Mouse (Mus musculus) heart, adult 9 months (tissue): ENCODE data around the gene Tmem9.

ENCODE experiments used
- DNase-seq, 2 experiments: peaks; one replicate each; pipeline ENCODE4 v3.0.0; 2022; ENCODE audit warnings: low spot score in 2 of 2

Tmem9 gene

DNA sequence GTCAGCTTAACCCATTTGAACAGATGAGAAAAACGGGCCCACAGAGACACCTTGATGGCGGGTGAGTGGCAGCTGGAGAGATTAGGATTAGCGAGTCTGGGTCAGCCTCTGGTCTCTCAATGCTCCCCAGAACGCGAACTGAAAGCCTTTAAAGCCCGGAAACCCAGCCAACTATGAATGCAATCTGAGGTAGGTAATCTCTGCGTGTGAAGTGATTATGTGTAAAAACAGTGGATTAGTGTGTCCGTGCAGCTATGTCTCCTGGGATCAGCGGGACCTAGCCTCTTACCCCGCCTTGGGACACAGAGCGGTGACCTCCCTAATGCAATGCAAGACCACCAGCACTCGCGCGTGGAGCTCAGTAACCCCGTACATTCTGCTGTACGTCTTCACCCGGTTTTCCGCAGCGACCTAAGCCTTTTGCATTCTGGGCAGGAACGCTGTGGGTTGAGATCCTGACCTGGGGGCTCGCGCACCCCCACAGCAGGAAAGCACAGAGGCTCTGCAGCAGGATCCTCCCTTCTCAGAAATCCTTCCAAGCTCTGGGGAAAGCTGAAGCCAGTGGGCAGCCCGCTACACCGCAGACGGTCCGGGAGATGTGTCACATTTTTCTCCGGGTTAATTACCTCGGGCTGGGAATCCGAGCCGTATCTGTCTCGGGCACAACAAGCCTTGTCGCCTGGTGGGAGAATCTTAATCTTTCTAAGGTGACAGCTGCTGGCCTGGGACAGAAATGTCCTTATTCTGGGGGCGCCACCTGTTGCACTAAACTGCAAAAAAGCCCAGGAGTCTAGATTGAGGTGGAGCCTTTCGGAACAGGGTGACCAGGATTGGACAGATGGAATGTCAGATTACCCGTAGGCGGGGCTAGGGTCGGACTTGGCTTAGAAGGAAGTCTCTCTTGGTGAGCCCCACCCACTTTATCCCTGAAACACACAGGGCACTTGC, at the start of gene Tmem9:
Gene Tmem9, plus strand, starts transcription at position 940 of the 948 bp plus-strand sequence.
- DNase-seq: peak; percentile 78 to 79

DNA sequence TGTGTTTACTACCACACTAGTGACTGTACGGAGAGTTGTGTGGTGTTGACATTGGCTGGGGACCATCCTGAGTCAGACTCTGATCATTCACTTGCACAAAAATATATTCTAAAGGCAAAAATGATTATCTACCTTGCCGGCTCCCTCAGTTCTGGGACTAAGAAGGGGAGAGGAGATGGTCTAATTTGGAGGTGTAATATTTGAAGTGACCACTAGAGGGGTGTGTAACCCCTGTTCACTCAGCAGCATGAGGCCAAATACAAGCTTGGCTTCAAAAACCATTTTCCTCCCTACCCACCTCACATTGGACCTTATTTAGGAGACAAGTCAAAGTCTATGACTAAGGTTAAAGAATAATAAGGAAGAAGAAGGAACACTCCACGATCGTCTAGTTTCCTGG, 49.5 kb upstream of the Tmem9 start:
- DNase-seq: peak; percentile 10 to 16

DNA sequence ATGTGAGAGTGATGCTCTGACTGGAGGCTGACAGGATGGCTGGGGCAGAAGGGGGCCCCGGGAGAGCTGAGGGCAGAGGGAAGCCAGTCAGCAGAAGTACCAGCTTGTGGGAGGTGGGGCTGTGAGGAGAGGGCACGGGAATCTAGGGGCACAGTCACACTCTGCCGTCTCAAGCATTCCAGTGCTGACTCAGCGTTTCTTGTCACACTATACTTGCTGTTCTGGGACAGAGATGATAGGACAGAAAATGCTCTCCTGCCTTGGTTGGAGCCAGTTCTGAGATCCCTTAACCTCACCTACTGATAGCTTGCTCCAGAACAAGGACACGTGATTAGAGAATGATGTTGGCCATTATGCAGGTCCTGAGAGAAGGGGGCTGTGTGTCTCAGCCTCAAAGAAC, 44.8 kb upstream of the Tmem9 start:
- no peak for DNase-seq

- no peak for DNase-seq
Observed at GRCm38 (mm10) chr1:135964561-135964960, 43.4 kb upstream of the Tmem9 start.

DNA sequence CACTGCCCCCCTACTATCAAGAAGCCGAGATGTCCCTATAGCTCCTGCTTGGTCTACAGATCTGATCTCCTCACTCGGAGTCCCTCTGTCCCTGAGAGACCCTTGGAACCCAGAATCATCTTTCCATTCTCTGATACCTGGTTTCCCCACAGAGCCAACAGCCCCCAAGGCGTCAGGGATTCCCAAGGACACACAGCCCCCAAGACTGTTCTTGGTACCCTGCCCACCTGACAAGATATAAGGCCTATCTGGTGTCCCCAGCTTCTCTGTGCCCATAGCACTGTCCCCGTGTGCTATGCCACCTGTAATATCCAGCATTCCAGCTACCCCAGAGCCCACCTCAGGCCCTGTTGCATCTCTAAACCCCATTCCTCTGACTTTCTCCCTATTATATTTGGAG, 40.2 kb upstream of the Tmem9 start:
- no peak for DNase-seq

DNA sequence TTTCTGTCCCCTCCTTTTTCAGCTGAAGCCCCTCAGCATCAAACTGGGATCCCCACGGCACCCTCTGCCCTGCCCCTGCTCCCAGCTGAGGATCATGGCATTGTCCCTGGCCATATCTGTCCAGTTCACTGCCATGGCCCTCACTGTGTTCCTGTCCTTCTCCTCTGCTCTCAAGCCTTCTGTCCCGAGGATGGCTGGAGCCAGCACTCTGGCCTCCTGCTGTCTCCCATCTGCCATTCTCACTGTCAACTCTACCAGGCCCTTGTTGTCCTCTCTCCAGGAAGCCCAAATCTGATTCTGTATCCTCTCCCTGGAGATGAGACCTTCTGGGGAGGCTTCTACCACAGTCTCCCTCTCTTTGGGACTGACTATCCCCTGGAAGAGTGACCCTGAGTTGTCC, 37.5 kb upstream of the Tmem9 start:
- DNase-seq: no peak

- no peak for DNase-seq
Observed at GRCm38 (mm10) chr1:135972576-135972975, 35.4 kb upstream of the Tmem9 start.

- no peak for DNase-seq
Observed at GRCm38 (mm10) chr1:135984105-135984504, 23.8 kb upstream of the Tmem9 start.

DNA sequence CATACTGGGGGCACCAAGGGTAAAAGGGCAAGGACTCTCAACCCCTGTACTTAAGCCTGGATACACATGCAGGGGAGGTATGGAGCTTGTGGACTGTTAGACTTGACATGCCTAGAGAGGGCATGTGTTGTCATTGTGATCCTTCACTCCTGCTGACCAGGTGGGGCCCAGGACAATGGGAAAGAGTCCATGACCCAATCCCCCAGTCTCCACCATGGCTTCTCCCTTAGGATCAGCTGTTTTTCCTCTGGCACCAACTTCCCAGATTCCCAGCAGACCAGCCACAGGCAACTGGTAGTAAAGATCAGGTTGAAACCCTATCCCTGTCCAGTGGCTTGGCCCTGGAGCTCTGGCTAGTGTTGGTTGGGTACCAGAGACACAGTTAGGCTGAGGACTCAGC, 18.1 kb upstream of the Tmem9 start:
- no peak for DNase-seq

- no peak for DNase-seq
Observed at GRCm38 (mm10) chr1:135993470-135993869, 14.5 kb upstream of the Tmem9 start.

DNA sequence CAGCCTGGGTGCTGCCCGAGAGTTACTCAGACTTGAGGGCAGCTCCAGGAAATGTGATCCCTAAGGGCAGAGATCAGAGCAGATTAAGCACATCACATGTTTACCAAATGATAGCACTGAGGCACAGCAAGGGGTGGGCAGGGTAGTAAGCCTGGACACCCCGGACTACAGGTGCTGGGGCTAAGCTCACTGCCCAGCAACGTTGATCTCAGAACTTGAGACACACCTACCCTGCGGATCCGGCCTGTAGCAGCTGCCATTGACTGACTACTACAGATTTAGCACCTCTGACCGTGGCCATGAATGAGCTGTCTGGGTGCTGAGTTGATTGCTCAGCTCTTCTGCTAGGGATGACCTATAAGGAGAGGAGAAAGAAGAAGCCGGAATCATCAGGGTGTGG, 10.4 kb upstream of the Tmem9 start:
- no peak for DNase-seq

- no peak for DNase-seq
Observed at GRCm38 (mm10) chr1:135999720-136000287, 8.1 kb upstream of the Tmem9 start.

DNA sequence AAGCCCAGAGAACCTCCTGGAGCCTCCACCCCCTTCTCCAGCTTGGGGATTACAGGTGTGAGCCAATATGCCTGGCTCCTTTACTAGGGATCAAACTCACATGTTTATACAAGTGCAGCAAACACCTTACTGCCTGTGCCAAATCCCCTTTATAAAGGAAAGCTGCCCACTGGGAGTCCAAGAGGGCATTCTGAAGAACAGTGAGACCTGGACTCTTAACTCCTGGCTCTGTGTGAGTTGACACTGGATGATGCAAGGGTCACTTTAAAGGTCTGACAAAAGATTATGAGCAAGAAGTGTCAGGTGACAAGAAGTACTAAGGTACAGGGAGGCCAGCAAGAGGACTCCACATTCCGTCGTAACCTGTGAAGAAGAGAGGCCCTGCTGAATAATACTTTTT, 6.5 kb upstream of the Tmem9 start:
- no peak for DNase-seq

GRCm38 (mm10) chr1:136006292-136006748, 1.6 kb upstream of the Tmem9 start, which contains the start of gene Igfn1:
Igfn1 (minus strand) TSS chr1:136006342.
- no peak for DNase-seq

GRCm38 (mm10) chr1:136008159-136008533, 196 bp downstream of the Tmem9 start:
- DNase-seq: no peak

- no peak for DNase-seq
Observed at GRCm38 (mm10) chr1:136010247-136010646, 2.3 kb downstream of the Tmem9 start.

- no peak for DNase-seq
Observed at GRCm38 (mm10) chr1:136013513-136013912, 5.6 kb downstream of the Tmem9 start.

DNA sequence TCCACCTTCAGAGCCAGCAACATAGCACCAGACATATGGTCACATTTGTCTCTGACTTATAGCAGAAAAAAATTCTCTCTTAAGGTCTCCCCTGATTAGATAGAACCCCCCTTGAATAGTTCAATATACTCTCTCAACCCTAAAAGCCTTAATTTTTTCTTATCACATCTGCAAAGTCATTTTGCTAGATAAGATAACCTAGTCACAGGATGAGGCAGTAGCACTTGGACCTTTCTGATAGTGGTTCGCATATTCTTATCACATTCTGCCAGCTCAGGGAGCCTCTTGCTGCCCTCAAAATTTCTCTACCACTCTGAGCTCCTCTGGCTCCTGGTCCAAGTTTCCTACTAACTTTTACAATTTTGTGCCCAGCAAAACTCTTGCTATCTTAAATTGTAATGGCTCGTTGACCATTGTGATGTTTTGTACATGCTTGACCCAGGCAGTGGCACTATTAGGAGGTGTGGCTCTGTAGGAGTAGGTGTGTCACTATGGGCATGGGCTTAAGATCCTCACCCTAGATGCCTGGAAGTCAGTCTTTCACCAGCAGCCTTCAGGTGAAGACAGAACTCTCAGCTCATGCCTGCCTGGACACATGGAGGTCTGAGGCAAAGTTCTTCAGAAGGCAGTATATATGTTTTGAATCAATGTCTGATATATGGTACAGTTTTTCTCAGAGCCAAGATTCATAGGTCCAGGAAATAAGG, 7.0 kb downstream of the Tmem9 start:
- DNase-seq: no peak

DNA sequence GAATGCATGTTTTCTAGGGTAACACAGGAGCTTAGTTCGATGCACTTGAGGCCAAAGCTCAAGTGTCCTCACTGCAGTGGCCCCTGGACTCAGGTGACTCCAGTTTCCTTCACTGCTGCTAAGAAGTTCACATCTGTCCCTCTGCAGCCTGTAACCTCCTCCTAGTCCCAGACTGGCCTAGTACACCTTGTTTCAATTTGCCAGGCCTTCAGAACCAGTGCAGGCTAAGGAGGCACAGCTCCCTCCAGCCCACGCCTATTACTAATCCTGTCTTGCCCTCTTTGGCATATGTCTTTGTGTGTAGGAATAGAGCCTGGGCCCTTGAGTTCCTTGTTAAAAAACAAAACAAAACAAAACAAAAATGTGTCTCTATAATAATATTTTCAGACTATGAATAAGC, 9.4 kb downstream of the Tmem9 start:
- no peak for DNase-seq

DNA sequence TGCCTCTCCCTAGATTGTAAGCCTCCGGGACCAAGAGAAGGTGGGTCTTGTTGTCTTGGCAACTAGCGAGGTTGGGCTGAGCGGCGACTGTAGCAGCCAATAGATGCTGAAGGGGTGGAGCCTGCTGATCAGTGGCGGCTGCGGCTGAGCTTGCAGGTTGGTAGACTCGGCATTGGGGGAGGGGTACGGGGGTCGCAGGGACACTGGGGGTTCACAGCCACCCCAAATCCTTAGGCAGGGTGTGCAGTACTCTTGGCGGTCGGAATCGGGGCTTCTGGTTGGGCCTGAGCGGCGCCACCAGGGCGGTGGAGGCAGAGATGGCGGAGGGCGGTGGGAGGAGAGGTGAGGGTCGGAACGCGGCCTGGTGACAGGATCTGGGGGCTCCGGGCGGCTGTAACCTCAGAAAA, 10.0 kb downstream of the Tmem9 start:
- DNase-seq: peak; percentile 94 to 95

- no peak for DNase-seq
Observed at GRCm38 (mm10) chr1:136018390-136019189, 10.6 kb downstream of the Tmem9 start.

- no peak for DNase-seq
Observed at GRCm38 (mm10) chr1:136030201-136030600, 22.3 kb downstream of the Tmem9 start.
